Mouse (Mus musculus) embryonic facial prominence, embryonic 10.5 days (tissue): Measurements from ENCODE around the gene Map2k6. TPM values are rescaled to one million over a fixed set of nuclear protein-coding genes. Genes with fewer than 3 reads are reported as not detected.

Experiments
- DNase-seq: peaks from one replicate; pipeline ENCODE4 v3.0.0-alpha.2; 2017; ENCODE audit warnings: low spot score
- H3K27ac ChIP-seq: fragments of 300-500 bp; sonication (generic); replicated peaks from 2 replicates; pipeline ENCODE4 v1.5.1; 2016; ENCODE audit warnings: mild to moderate bottlenecking
- H3K27me3 ChIP-seq: fragments of 300-500 bp; sonication (generic); replicated peaks from 2 replicates; pipeline ENCODE4 v1.6.1; 2016; ENCODE audit warnings: low read depth, mild to moderate bottlenecking; ENCODE audit not compliant: poor library complexity, severe bottlenecking
- H3K36me3 ChIP-seq: fragments of 300-500 bp; sonication (generic); replicated peaks from 2 replicates; pipeline ENCODE4 v1.6.1; 2016; ENCODE audit warnings: mild to moderate bottlenecking, moderate library complexity
- H3K4me1 ChIP-seq: fragments of 300-500 bp; sonication (generic); 2 replicates; pipeline ENCODE4 v1.6.1; 2016
- H3K4me3 ChIP-seq: fragments of 300-500 bp; sonication (generic); 2 replicates; pipeline ENCODE4 v1.5.1; 2016; ENCODE audit warnings: mild to moderate bottlenecking, moderate library complexity
- H3K9me3 ChIP-seq: fragments of 300-500 bp; sonication (generic); 2 replicates; pipeline ENCODE4 v1.6.1; 2016; ENCODE audit warnings: mild to moderate bottlenecking
- WGBS: fragments of 180-500 bp; shearing (Covaris S2); methylation state at CpG from one replicate; pipeline ENCODE4 v1.1.7; 2016; 5-methylcytosine and 5-hydroxymethylcytosine counted together
- polyA plus RNA-seq: library from polyadenylated mRNA; unstranded; fragments of >200 nt; fragmentation: Nextera tagmentation; extraction: Ambion mirVana; gene quantifications from 2 replicates; pipeline ENCODE4 v1.2.1, GENCODE M21; 2016

The Map2k6 gene
- polyA plus RNA-seq, 1 experiment from 2014 or later, result 46.4 TPM

GRCm38 (mm10) chr11:110481406-110481805, 82.5 kb downstream of the Map2k6 start:
- Histone ChIP-seq H3K9me3 (no peaks in the 10 kb centered on the region), H3K36me3 (peaks cover 22% of the 10 kb centered on the region), H3K4me3 (no peak overlapping the region), H3K27ac (no peak overlapping the region), H3K4me1 (peaks cover 40% of the 10 kb centered on the region), H3K27me3 (peaks cover 10% of the 10 kb centered on the region; the same call in 1 of the 2 replicates)
- 53% methylated on average over 2 of the region's 2 CpGs for WGBS
- no peak for DNase-seq

- no peaks in the 10 kb centered on the region for H3K9me3 ChIP-seq
- H3K4me3 ChIP-seq, result no peak overlapping the region
- peaks cover 33% of the 10 kb centered on the region for H3K4me1 ChIP-seq
- H3K27me3 ChIP-seq, result peaks cover 3% of the 10 kb centered on the region; the same call in 1 of the 2 replicates
- H3K27ac ChIP-seq, result no peak overlapping the region
- no peak for DNase-seq
- H3K36me3 ChIP-seq, result peaks cover 30% of the 10 kb centered on the region
- 90% methylated on average over 8 of the region's 8 CpGs for WGBS
These were observed 83.3 kb downstream of the Map2k6 start for GRCm38 (mm10) chr11:110482176-110482575.

- 83% methylated on average over 4 of the region's 4 CpGs for WGBS
- Histone ChIP-seq H3K36me3 (peaks cover 34% of the 10 kb centered on the region), H3K27me3 (no peaks in the 10 kb centered on the region), H3K4me3 (no peak overlapping the region), H3K9me3 (no peaks in the 10 kb centered on the region), H3K4me1 (peaks cover 29% of the 10 kb centered on the region), H3K27ac (no peak overlapping the region)
- no peak for DNase-seq
These were observed 83.7 kb downstream of the Map2k6 start for GRCm38 (mm10) chr11:110482649-110483048.

GRCm38 (mm10) chr11:110483165-110483564, 84.2 kb downstream of the Map2k6 start:
- peak; percentile 41 for DNase-seq
- Histone ChIP-seq H3K27ac (no peak overlapping the region), H3K36me3 (peaks cover 40% of the 10 kb centered on the region), H3K4me1 (peaks cover 24% of the 10 kb centered on the region), H3K27me3 (no peaks in the 10 kb centered on the region), H3K4me3 (no peak overlapping the region), H3K9me3 (no peaks in the 10 kb centered on the region)
- WGBS, result 37% methylated on average over 6 of the region's 6 CpGs

- H3K27me3 ChIP-seq, result no peaks in the 10 kb centered on the region
- no peak overlapping the region for H3K4me3 ChIP-seq
- no peak for DNase-seq
- H3K27ac ChIP-seq, result no peak overlapping the region
- H3K4me1 ChIP-seq, result peaks cover 12% of the 10 kb centered on the region
- no peaks in the 10 kb centered on the region for H3K9me3 ChIP-seq
- H3K36me3 ChIP-seq, result peaks cover 43% of the 10 kb centered on the region
- WGBS, result 98% methylated on average over 1 of the region's 1 CpGs
These were observed 85.5 kb downstream of the Map2k6 start for GRCm38 (mm10) chr11:110484426-110484825.

GRCm38 (mm10) chr11:110485081-110485480, 86.2 kb downstream of the Map2k6 start:
- peaks cover 5% of the 10 kb centered on the region for H3K4me1 ChIP-seq
- WGBS, result 84% methylated on average over 6 of the region's 6 CpGs
- H3K27ac ChIP-seq, result no peak overlapping the region
- no peaks in the 10 kb centered on the region for H3K9me3 ChIP-seq
- H3K36me3 ChIP-seq, result peaks cover 47% of the 10 kb centered on the region
- H3K27me3 ChIP-seq, result no peaks in the 10 kb centered on the region
- H3K4me3 ChIP-seq, result no peak overlapping the region
- DNase-seq, result no peak

- no peaks in the 10 kb centered on the region for H3K27me3 ChIP-seq
- H3K36me3 ChIP-seq, result peaks cover 70% of the 10 kb centered on the region
- H3K9me3 ChIP-seq, result peaks cover 7% of the 10 kb centered on the region; the same call in 1 of the 2 replicates
- H3K4me1 ChIP-seq, result peaks cover 2% of the 10 kb centered on the region
- 95% methylated on average over 6 of the region's 6 CpGs for WGBS
- H3K4me3 ChIP-seq, result no peak overlapping the region
- H3K27ac ChIP-seq, result no peak overlapping the region
- no peak for DNase-seq
These were observed 88.9 kb downstream of the Map2k6 start for GRCm38 (mm10) chr11:110487796-110488195.

- Histone ChIP-seq H3K4me1 (no peaks in the 10 kb centered on the region), H3K4me3 (no peak overlapping the region), H3K27me3 (no peaks in the 10 kb centered on the region), H3K27ac (no peak overlapping the region), H3K36me3 (peaks cover 74% of the 10 kb centered on the region), H3K9me3 (peaks cover 7% of the 10 kb centered on the region; the same call in 1 of the 2 replicates)
- DNase-seq, result no peak
- 96% methylated on average over 7 of the region's 7 CpGs for WGBS
These were observed 89.4 kb downstream of the Map2k6 start for GRCm38 (mm10) chr11:110488301-110488700.

GRCm38 (mm10) chr11:110495323-110496060, 96.6 kb downstream of the Map2k6 start:
- no peak for DNase-seq
- Histone ChIP-seq H3K27ac (no peak overlapping the region), H3K4me1 (no peaks in the 10 kb centered on the region), H3K9me3 (peaks cover 7% of the 10 kb centered on the region; the same call in 1 of the 2 replicates), H3K36me3 (peaks cover 89% of the 10 kb centered on the region), H3K27me3 (no peaks in the 10 kb centered on the region), H3K4me3 (no peak overlapping the region)
- 73% methylated on average over 4 of the region's 4 CpGs for WGBS

GRCm38 (mm10) chr11:110496061-110496446, 97.1 kb downstream of the Map2k6 start:
- H3K4me1 ChIP-seq, result no peaks in the 10 kb centered on the region
- peaks cover 7% of the 10 kb centered on the region; the same call in 1 of the 2 replicates for H3K9me3 ChIP-seq
- 55% methylated on average over 12 of the region's 12 CpGs for WGBS
- DNase-seq, result peak; percentile 45
- no peak overlapping the region for H3K27ac ChIP-seq
- H3K27me3 ChIP-seq, result no peaks in the 10 kb centered on the region
- peaks cover 89% of the 10 kb centered on the region for H3K36me3 ChIP-seq
- H3K4me3 ChIP-seq, result no peak overlapping the region

GRCm38 (mm10) chr11:110497743-110498142, 98.8 kb downstream of the Map2k6 start:
- no peak overlapping the region for H3K27ac ChIP-seq
- H3K9me3 ChIP-seq, result no peaks in the 10 kb centered on the region
- no peak overlapping the region for H3K4me3 ChIP-seq
- H3K36me3 ChIP-seq, result peaks cover 87% of the 10 kb centered on the region
- no peaks in the 10 kb centered on the region for H3K27me3 ChIP-seq
- H3K4me1 ChIP-seq, result no peaks in the 10 kb centered on the region
- 93% methylated on average over 8 of the region's 8 CpGs for WGBS
- no peak for DNase-seq

GRCm38 (mm10) chr11:110498651-110499213, 99.8 kb downstream of the Map2k6 start:
- Histone ChIP-seq H3K9me3 (no peaks in the 10 kb centered on the region), H3K27ac (no peak overlapping the region), H3K27me3 (no peaks in the 10 kb centered on the region), H3K36me3 (peaks cover 87% of the 10 kb centered on the region), H3K4me1 (no peaks in the 10 kb centered on the region), H3K4me3 (no peak overlapping the region)
- 72% methylated on average over 6 of the region's 6 CpGs for WGBS
- no peak for DNase-seq
